Comparison of ENCODE assay signal across 8 mouse cellular contexts in genomic region chr14:21678509-21679285, GRCm38 (mm10). TPM values are rescaled to one million over a fixed set of nuclear protein-coding genes. Genes with fewer than 3 reads are reported as not detected.
A peak's percentile ranks its signal among the peaks of the same experiment; 100 is the strongest.
DNase-seq lines count a peak whose midpoint lies in the region; ATAC-seq and TF ChIP-seq lines count a peak whose summit lies in the region.

No protein-coding gene starts in this region.

- ATAC-seq in lung, postnatal 0 days: peak; percentile 48

- no peaks in the 10 kb centered on the region for H3K36me3 ChIP-seq in lung, postnatal 0 days (ENCODE audit: insufficient read depth, low read length)

- H3K4me2 ChIP-seq in lung, postnatal 0 days (replicated peaks; ENCODE audit: low read depth, low read length): no peak overlapping the region

- no peaks in the 10 kb centered on the region for H3K9me3 ChIP-seq in lung, postnatal 0 days (ENCODE audit: low read length)

- DNase-seq in cerebellum, adult 18-20 months: peak; percentile 31 to 46
- DNase-seq in cerebellum, adult 9-11 months: no peak
- peak; percentile 40 for DNase-seq in ovary, postnatal 14 days (ENCODE audit: low spot score)
- DNase-seq in ovary, postnatal 10 days (ENCODE audit: low spot score): no peak
- peak; percentile 61 to 69 for DNase-seq in cerebellum, postnatal 10 days
- DNase-seq in kidney, adult 8-10 months: peak; percentile 29 to 60
- peak; percentile 67 for DNase-seq in lung, postnatal 0 days (ENCODE audit: low spot score)
- peak; percentile 64 for DNase-seq in thymus, postnatal 0 days (ENCODE audit: low spot score)

- 37% methylated on average over 7 of the region's 7 CpGs for WGBS in lung, postnatal 0 days

- no peak overlapping the region for H3K4me3 ChIP-seq in lung, postnatal 0 days (ENCODE audit: low read depth, low read length)

- no peak overlapping the region for H3K9ac ChIP-seq in lung, postnatal 0 days (replicated peaks; ENCODE audit: low read depth)

- TF ChIP-seq EP300 in lung, postnatal 0 days (IDR thresholded peaks at IDR 0.05): no peak

- H3K4me1 ChIP-seq in lung, postnatal 0 days (ENCODE audit: insufficient read depth, low read depth, low read length): no peaks in the 10 kb centered on the region

- TF ChIP-seq CTCF in lung, postnatal 0 days (IDR thresholded peaks at IDR 0.05): peak; percentile 85

- no peaks in the 10 kb centered on the region for H3K27me3 ChIP-seq in lung, postnatal 0 days (replicated peaks; ENCODE audit: insufficient read depth, low read length)

- no peak overlapping the region for H3K27ac ChIP-seq in lung, postnatal 0 days (ENCODE audit: low read length)

RNA-seq across cellular contexts. Expression of gene Dupd1, which starts 35.7 kb away (rescaled TPM):
- polyA plus RNA-seq in lung, postnatal 0 days (2015; fragmentation: Nextera tagmentation; extraction: Ambion mirVana): 0.16 and 0.24 TPM in 2 replicates
- polyA plus RNA-seq in thymus, postnatal 0 days (2015; fragmentation: Nextera tagmentation; extraction: Ambion mirVana): 0.12 and 0.18 TPM in 2 replicates

Comparison
In these comparisons a context has a peak if more than half of its experiments do, and no peak if none do; other contexts are left out.
1. DNase-seq: peak in cerebellum, adult 18-20 months (2 of 2), ovary, postnatal 14 days (single experiment), cerebellum, postnatal 10 days (2 of 2), kidney, adult 8-10 months (2 of 2), lung, postnatal 0 days (single experiment) and thymus, postnatal 0 days (single experiment); none in cerebellum, adult 9-11 months (single experiment) and ovary, postnatal 10 days (single experiment).